Mouse (Mus musculus) adrenal gland, postnatal 36 days (tissue): ENCODE results near the gene Pltp. TPM values are rescaled to one million over a fixed set of nuclear protein-coding genes. Genes with fewer than 3 reads are reported as not detected.

Source experiments
- DNase-seq, 2 experiments: peaks; one replicate each; pipeline ENCODE4 v3.0.0; 2021; ENCODE audit warnings: mixed read lengths in 1 of 2
- total RNA-seq, 2 experiments: library from RNA; stranded (reverse); gene quantifications; 2 replicates each; pipeline ENCODE4 v1.2.3; 2021

Pltp gene
- total RNA-seq, 2 experiments from 2014 or later, result 21.1 to 34.7 TPM

GRCm38 (mm10) chr2:164850061-164850460 lies 7.5 kb downstream of the Pltp start:
- DNase-seq, result no peak

- DNase-seq, result no peak
These were observed 11.7 kb downstream of the Pltp start for GRCm38 (mm10) chr2:164845782-164846181.

GRCm38 (mm10) chr2:164835164-164835563 lies 22.3 kb downstream of the Pltp start:
- no peak for DNase-seq

- peak in 1 of 2 experiments; percentile 24 for DNase-seq
These were observed 23.0 kb downstream of the Pltp start for GRCm38 (mm10) chr2:164834531-164834930.

GRCm38 (mm10) chr2:164833314-164833959 lies 24.1 kb downstream of the Pltp start, which contains the start of gene Neurl2:
Neurl2 (minus strand) TSS chr2:164833456.
- peak; percentile 88 to 91 for DNase-seq

- DNase-seq, result peak; percentile 85 to 86
These were observed 24.7 kb downstream of the Pltp start, which contains the start of gene Ctsa for GRCm38 (mm10) chr2:164832748-164833301. Ctsa (plus strand) TSS chr2:164832873.

DNA sequence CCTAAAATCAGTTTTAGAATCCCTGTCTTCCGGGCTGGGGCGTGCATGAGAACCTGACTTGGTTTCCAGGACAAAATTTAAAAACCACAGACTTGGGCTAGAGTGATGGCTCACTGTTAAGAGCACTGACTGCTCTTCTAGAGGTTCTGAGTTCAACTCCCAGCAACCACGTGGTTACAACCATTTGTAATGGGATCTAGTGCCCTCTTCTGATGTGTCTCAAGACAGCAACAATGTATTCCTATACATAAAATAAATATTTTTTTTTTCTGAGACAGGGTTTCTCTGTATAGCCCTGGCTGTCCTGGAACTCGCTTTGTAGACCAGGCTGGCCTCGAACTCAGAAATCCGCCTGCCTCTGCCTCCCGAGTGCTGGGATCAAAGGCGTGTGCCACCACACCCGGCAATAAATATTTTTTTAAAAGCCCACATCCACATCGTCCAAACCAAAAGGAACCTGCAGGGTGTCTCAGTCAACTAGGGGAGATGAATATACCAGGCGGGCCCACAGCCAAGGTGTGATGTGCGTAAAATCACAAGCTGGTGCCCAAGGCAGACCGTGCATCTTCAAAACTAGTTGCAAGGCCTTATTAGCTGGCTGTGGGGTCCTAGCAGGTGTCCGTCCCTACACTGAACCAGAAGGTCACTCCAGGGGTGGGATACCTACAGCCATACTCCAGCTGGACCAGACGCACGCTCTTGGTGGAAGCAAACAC lies 25.3 kb downstream of the Pltp start:
- DNase-seq, result no peak

DNA sequence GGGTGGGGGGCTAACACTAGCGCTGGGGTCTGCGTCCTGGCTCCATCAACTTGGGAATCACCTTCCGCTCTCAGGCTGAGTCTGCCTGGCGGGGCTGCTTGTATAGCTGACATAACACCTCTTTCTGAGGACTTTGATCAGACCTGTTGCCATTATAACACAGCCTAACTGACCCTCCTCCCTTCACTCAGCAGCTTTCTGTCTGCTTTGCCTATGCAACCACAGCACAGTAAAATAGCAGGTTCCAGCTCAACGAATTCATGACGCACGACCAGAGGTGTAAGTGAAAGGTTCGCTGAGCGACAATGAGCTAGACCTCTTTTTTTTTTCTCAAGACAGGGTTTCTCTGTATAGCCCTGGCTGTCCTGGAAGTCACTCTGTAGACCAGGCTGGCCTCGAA lies 26.5 kb downstream of the Pltp start:
- DNase-seq, result no peak

DNA sequence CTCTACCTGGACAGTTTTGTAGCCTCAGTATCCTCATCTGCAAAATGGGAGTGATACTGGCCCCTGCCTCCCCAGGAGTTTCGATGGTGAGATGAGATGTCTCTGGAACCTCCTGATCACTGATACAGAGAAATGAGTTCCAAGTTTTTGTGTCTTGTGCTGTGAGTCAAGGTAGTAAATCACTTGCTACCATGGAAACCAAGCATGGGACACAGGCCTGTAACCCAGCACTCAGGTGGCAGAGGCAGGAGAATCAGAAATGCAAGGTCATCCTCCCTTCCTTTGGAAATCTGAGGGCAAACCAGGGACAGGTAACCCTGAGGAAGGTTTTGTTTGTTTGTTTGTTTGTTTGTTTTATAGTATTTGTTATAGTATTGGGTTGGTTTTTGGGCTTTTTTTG lies 28.4 kb downstream of the Pltp start:
- no peak for DNase-seq

DNA sequence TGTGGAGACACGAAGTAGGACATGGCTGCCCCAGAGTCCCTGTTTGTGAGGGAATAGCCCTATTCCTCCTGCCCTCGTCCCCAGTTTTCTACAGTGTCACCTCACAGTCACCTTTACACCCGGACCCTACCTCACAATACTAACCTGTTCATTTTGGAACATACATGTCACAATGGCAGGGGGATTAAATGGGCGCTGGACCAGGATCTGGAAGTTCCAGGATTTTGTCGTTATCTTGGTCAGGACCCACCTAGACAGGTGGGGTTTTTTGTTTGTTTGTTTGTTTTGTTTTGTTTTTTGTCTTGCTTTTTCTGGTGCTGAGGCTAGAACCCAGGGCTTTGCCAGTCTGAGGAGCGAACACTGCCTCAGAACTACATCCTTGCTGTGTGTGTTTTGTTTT lies 29.1 kb downstream of the Pltp start, which contains the start of gene Spata25:
Gene Spata25 (minus strand): TSS at position 101 of the 400 bp plus-strand sequence.
- DNase-seq, result no peak

- DNase-seq, result no peak
These were observed 30.2 kb downstream of the Pltp start for GRCm38 (mm10) chr2:164827146-164827850.

GRCm38 (mm10) chr2:164825521-164825920 lies 32.0 kb downstream of the Pltp start:
- no peak for DNase-seq

DNA sequence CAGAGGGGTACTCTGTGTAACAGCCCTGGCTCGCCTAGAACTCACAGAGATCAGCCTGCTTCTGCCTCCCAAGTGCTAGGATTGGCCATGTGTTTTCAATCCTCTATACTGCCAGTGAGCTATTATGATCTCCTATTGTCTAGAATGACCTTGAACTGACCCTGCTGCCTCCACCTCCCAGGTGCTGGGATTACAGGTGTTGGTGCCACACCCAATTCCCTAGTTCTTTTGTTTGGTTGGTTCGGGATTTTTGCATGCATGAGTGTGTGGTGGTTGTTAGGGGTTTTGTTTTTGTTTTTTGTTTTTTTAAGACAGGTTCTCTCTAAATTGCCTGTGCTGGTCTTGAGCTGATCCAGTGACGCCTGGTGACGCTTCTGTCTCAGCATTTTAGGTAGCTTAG lies 33.5 kb downstream of the Pltp start:
- no peak for DNase-seq

- peak in 1 of 2 experiments; percentile 40 for DNase-seq
These were observed 34.3 kb downstream of the Pltp start for GRCm38 (mm10) chr2:164823181-164823585.

DNA sequence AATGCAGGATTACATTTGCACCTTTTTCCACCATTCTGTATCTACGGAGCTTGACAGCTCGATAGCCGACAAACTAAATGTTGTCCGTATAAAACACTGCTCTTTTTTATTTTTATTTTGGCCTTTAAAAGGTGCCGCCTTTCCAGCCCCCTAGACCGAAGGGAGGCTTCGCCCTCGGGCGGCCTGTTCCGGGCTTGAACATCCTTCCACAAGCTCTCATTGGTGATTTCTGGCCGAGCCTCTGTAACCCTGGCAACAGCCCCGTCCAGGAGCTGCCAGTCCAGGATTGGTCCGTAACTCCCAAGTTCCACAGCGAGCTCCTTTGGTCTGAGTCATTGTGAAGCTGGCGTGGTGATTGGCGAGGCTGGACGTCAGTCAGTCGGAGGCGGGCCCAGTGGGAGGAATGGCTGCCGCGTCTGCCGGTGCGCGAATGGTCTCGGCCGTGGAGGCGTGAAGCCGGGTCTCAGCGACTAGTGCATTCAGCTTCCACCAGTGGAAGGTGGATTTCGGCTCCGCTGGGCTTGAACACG lies 34.8 kb downstream of the Pltp start, which contains the start of gene Zswim1:
Gene Zswim1 (plus strand): TSS at position 51 of the 530 bp plus-strand sequence.
- peak; percentile 99 to 100 for DNase-seq

DNA sequence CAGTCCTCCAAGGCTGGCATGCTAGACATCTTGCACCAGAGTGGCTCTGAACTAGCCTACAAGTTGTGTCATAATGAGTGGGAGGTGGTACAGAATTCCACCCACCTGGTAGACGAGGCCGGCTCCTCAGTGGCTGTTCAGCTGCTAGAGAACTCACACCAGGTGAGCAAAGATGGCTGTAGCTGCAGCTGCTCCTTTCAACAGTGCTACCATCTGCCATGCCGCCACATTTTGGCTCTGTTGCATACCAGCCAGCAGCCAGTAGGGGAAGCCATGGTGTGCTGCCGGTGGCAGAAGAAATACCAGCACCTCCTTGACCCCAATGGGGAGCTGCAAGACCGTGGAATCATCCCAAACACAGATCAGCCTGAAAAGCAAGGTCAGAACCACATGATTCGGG lies 36.5 kb downstream of the Pltp start:
- DNase-seq, result no peak

GRCm38 (mm10) chr2:164817703-164818102 lies 39.8 kb downstream of the Pltp start:
- no peak for DNase-seq

- DNase-seq, result no peak
These were observed 40.3 kb downstream of the Pltp start for GRCm38 (mm10) chr2:164817206-164817605.

DNA sequence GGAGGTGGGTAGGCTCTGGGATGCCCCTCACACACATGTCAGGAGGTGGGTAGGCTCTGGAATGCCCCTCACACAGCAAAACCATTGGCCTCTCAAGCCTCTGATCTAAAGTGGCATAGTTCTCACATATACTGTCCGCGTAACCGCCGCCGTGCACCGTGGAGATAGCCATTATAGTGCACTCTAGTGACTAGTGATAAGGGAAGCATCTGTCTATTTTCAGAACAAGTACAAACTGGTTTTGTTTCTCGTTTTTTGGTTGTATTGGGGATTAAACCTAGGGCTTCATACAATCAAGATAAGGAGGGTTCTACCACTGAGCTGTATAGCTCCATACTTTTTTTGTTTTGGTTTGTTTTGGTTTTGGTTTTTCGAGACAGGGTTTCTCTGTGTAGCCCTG lies 41.7 kb downstream of the Pltp start:
- DNase-seq, result no peak

DNA sequence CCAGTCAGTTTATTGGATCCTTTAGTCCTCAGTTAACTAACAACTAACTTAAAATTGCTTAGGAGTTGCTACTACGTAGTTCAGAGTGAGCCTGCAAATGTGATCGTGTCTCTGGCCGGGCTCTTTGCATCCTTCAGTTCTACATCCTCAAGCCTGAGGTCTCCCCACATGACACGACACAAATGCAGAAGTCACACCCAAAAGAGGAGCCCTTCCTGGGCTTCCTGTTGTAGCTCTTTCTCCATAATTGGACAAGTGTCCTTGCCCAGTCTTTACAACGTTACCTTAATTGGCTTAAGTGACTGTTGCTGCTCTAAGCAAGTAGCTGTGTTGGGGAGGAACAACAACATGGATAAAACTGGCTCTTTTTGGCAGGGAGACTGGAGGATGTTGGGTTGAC lies 42.2 kb downstream of the Pltp start:
- no peak for DNase-seq

DNA sequence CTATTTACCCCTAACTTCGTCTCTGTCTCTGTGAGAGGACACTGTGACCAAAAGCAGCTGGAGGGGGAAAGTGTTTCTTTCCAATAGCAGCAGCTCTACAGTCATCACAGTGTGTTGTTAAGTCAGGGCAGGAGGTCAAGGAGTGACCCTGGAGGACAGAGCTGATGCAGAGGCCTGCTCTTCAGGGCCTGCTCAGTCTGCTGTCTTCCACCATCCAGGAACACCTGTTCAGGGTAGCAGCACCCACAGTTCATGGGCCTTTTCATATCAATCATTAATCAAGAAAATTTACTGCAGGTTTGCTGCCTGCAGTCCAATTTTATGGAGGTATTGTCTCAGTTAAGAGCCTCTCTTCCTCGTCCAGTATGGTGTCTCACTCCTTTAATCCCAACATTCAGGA lies 44.0 kb downstream of the Pltp start:
- DNase-seq, result no peak

DNA sequence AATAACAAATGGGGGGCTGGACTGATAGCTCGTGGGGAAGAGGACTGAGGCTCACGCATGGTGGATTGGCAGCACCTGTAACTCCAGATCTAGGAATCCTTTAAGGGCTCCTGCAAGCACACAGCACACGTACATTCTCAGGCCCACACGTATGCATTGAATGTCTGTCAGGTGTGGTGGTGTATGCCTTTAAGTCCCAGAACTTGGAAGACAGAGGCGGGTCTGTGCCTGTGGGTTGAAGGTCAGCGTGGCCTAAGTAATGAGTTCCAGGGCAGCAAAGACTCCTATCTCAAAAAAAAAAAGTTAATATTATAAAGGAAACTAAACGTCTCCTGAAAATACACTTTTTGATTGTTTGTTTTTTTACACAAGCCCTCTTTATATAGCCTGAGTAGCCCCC lies 50.9 kb downstream of the Pltp start:
- DNase-seq, result no peak
